Mouse (Mus musculus) forebrain, embryonic 15.5 days (tissue): ENCODE data around the gene Fastk. TPM values are rescaled to one million over a fixed set of nuclear protein-coding genes. Genes with fewer than 3 reads are reported as not detected.

Source experiments
- ATAC-seq: fragments of 200-750 bp; cut with Nextera tagmentation; replicated peaks from 2 replicates; pipeline ENCODE4 v1.8.0; 2017; ENCODE audit warnings: mild to moderate bottlenecking, moderate TSS enrichment, moderate library complexity
- H3K27ac ChIP-seq: fragments of 300-500 bp; sonication (generic); replicated peaks from 2 replicates; pipeline ENCODE4 v1.5.1; 2015; ENCODE audit warnings: mild to moderate bottlenecking, inconsistent platforms
- H3K27me3 ChIP-seq: fragments of 300-500 bp; sonication (generic); 2 replicates; pipeline ENCODE4 v1.6.1; 2015; ENCODE audit warnings: inconsistent platforms
- H3K36me3 ChIP-seq: fragments of 300-500 bp; sonication (generic); 2 replicates; pipeline ENCODE4 v1.6.1; 2015; ENCODE audit warnings: mild to moderate bottlenecking, inconsistent platforms
- H3K4me1 ChIP-seq: fragments of 300-500 bp; sonication (generic); 2 replicates; pipeline ENCODE4 v1.6.1; 2015; ENCODE audit warnings: inconsistent platforms
- H3K4me2 ChIP-seq: fragments of 300-500 bp; sonication (generic); replicated peaks from 2 replicates; pipeline ENCODE4 v1.6.1; 2015; ENCODE audit warnings: mild to moderate bottlenecking, inconsistent platforms
- H3K4me3 ChIP-seq: fragments of 300-500 bp; sonication (generic); 2 replicates; pipeline ENCODE4 v1.5.1; 2015; ENCODE audit warnings: mild to moderate bottlenecking, inconsistent platforms
- H3K9ac ChIP-seq: fragments of 300-500 bp; sonication (generic); replicated peaks from 2 replicates; pipeline ENCODE4 v1.6.1; 2015; ENCODE audit warnings: mild to moderate bottlenecking, inconsistent platforms
- H3K9me3 ChIP-seq: fragments of 300-500 bp; sonication (generic); 2 replicates; pipeline ENCODE4 v1.6.1; 2016; ENCODE audit warnings: inconsistent platforms
- WGBS: fragments of 180-500 bp; shearing (Covaris S2); methylation state at CpG from one replicate; pipeline ENCODE4 v1.1.7; 2015; ENCODE audit warnings: mixed read lengths; 5-methylcytosine and 5-hydroxymethylcytosine counted together
- polyA plus RNA-seq: library from polyadenylated mRNA; unstranded; fragments of >200 nt; fragmentation: Nextera tagmentation; extraction: Ambion mirVana; gene quantifications from 2 replicates; pipeline ENCODE4 v1.2.1, GENCODE M21; 2015

Fastk gene
- polyA plus RNA-seq, 1 experiment from 2014 or later: 90.6 TPM

DNA sequence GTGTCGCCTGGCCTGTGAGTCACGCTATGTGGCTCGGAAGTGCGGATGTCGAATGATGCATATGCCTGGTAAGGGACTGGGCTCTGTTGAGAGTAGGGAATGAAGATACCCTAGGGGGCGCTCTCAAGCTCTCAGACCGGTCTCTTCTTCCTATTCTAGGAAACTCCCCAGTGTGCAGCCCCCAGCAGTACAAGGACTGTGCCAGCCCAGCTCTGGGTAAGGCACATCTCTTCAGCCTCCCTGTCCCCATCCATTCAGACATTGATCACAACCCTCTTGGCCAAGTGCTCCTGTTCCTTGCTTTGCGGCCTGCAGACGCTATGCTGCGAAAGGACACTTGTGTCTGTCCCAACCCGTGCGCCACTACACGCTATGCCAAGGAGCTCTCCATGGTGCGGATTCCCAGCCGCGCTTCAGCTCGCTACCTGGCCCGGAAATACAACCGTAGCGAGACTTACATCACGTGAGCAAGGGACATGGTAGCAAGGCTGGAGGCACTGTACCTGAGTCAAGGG is 28.8 kb downstream of the Fastk start:
- peak; percentile 71 for ATAC-seq
- Histone ChIP-seq H3K4me2 (peak overlapping the region; percentile 14; the same call in 1 of the 2 replicates), H3K27me3 (no peaks in the 10 kb centered on the region), H3K9ac (0 out of 2 replicates have a peak overlapping the region, but pooled peaks have one; percentile 13), H3K27ac (no peak overlapping the region), H3K4me1 (peaks cover 10% of the 10 kb centered on the region; the same call in 1 of the 2 replicates), H3K4me3 (no peak overlapping the region), H3K9me3 (no peaks in the 10 kb centered on the region), H3K36me3 (peaks cover 23% of the 10 kb centered on the region)
- WGBS: 4% methylated on average over 21 of the region's 21 CpGs

DNA sequence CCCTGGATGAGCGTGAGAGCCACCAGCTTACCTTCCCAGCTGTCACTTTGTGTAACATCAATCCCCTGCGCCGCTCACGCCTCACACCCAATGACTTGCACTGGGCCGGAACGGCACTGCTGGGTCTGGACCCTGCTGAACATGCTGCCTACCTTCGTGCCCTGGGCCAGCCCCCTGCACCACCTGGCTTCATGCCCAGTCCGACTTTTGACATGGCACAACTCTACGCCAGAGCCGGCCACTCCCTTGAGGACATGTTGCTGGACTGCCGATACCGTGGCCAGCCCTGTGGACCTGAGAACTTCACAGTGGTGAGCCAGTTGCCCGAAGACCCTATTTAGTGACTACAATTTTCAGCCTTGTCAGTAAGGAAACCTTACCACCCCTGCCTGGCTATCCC is 31.1 kb downstream of the Fastk start:
- Histone ChIP-seq H3K36me3 (peaks cover 3% of the 10 kb centered on the region; the same call in 1 of the 2 replicates), H3K27me3 (no peaks in the 10 kb centered on the region), H3K4me3 (no peak overlapping the region), H3K4me1 (peaks cover 10% of the 10 kb centered on the region; the same call in 1 of the 2 replicates), H3K27ac (no peak overlapping the region), H3K4me2 (no peak overlapping the region), H3K9ac (no peak overlapping the region), H3K9me3 (no peaks in the 10 kb centered on the region)
- no peak for ATAC-seq
- 85% methylated on average over 13 of the region's 13 CpGs for WGBS

DNA sequence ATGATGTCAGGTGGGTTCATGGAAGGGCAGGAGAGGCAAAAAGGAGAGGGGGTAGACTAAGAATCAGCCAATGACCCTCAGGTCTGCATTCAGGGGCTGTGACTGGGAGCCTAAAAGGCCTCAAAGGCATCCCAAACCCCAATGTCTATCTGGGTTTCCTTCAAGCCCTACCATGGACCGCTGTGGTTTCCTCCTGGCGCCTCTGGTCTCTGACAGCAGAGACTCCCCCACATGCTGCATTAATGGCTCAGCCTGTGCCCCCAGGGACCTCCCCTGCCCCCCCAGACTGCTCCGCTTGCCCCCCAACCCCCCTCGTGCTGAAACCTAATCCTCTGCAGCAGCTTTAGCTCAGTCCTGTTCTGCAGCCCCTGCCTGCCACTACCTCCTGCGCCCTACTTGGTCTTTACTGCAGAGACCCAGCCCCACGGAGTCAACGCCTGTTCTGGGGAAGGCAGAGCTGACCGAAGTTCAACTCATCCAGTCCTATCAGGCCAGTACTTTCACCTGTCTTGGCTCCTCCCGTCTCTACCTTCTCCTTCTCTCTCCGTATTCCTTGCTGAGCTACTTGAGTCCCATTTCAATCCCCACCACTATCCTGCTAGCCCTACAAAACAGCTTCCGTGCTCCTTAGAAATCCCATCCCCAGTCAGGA is 31.9 kb downstream of the Fastk start, which contains the start of gene Asic3:
Asic3 (plus strand) TSS at position 351 of the 652 bp plus-strand sequence.
- no peaks in the 10 kb centered on the region for H3K27me3 ChIP-seq
- ATAC-seq: no peak
- H3K4me1 ChIP-seq: peaks cover 10% of the 10 kb centered on the region; the same call in 1 of the 2 replicates
- no peak within 1 kb of the TSS for H3K4me2 ChIP-seq
- H3K9ac ChIP-seq: no peak within 1 kb of the TSS
- H3K36me3 ChIP-seq: no peaks in the 10 kb centered on the region
- no peak within 1 kb of the TSS for H3K4me3 ChIP-seq
- no peak within 1 kb of the TSS for H3K27ac ChIP-seq
- no peaks in the 10 kb centered on the region for H3K9me3 ChIP-seq
- WGBS: 51% methylated on average over 11 of the region's 11 CpGs

DNA sequence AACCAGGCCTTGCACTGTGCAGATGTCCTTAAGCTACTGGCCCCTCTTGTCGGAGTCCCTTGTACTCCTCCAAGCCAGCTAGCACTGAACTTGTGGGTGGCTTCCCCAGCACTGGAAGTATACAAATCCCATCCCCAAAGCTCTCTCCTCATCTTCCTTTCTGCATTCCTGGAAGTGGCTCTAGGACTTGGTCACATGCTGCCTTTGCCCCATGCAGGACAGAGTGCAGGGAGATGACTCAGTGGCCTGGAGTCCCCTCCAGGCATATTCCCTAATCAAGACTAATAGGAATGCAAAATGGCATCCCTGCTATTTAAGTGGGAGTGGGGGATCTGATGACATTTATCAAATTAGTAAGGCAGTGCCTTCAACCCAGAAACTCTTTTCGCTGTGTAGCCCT is 33.0 kb downstream of the Fastk start:
- WGBS: 93% methylated on average over 2 of the region's 2 CpGs
- H3K27ac ChIP-seq: no peak overlapping the region
- H3K4me3 ChIP-seq: no peak overlapping the region
- peaks cover 8% of the 10 kb centered on the region; the same call in 1 of the 2 replicates for H3K36me3 ChIP-seq
- no peak for ATAC-seq
- H3K4me2 ChIP-seq: no peak overlapping the region
- peaks cover 10% of the 10 kb centered on the region; the same call in 1 of the 2 replicates for H3K4me1 ChIP-seq
- H3K9ac ChIP-seq: no peak overlapping the region
- H3K9me3 ChIP-seq: no peaks in the 10 kb centered on the region
- no peaks in the 10 kb centered on the region for H3K27me3 ChIP-seq

DNA sequence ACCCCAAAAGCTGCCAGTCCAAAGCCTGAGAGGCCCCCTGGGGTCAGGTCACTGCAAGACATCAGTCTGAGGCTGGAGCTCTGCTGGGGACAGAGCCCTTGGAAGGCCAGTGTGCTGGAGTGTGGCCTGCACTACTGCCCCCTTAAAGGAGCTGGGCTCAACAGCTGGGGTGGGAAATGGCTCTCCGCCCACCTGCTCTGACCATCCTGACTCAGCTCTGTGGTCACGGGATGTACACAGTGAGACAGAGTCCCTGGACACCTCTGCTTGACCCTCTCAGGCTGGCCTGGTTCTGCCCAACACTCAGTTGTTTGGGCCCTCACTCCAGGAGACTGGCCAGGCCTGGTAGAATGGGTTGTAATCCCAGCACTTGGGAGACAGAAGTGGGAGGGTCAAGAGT is 35.6 kb downstream of the Fastk start:
- no peak overlapping the region for H3K4me2 ChIP-seq
- H3K4me1 ChIP-seq: no peaks in the 10 kb centered on the region

GRCm38 (mm10) chr5:24408651-24409050 is 36.4 kb downstream of the Fastk start:
- H3K4me3 ChIP-seq: no peak overlapping the region
- H3K4me2 ChIP-seq: no peak overlapping the region
- no peaks in the 10 kb centered on the region for H3K27me3 ChIP-seq
- 93% methylated on average over 13 of the region's 13 CpGs for WGBS
- no peak overlapping the region for H3K27ac ChIP-seq
- H3K9ac ChIP-seq: no peak overlapping the region
- H3K36me3 ChIP-seq: peaks cover 8% of the 10 kb centered on the region
- no peaks in the 10 kb centered on the region for H3K4me1 ChIP-seq
- no peaks in the 10 kb centered on the region for H3K9me3 ChIP-seq
- ATAC-seq: no peak

More for the DNA sequence above, 35.6 kb downstream of the Fastk start:
- Histone ChIP-seq H3K36me3 (peaks cover 8% of the 10 kb centered on the region), H3K9me3 (no peaks in the 10 kb centered on the region), H3K4me3 (no peak overlapping the region), H3K27me3 (no peaks in the 10 kb centered on the region), H3K27ac (no peak overlapping the region), H3K9ac (no peak overlapping the region)
- ATAC-seq: no peak
- 79% methylated on average over 2 of the region's 2 CpGs for WGBS

GRCm38 (mm10) chr5:24405389-24405876 is 39.7 kb downstream of the Fastk start:
- H3K4me1 ChIP-seq: no peaks in the 10 kb centered on the region
- 76% methylated on average over 3 of the region's 3 CpGs for WGBS
- H3K4me2 ChIP-seq: no peak overlapping the region
- ATAC-seq: no peak
- no peak overlapping the region for H3K27ac ChIP-seq
- no peaks in the 10 kb centered on the region for H3K27me3 ChIP-seq
- H3K9me3 ChIP-seq: no peaks in the 10 kb centered on the region
- H3K36me3 ChIP-seq: peaks cover 14% of the 10 kb centered on the region
- H3K9ac ChIP-seq: no peak overlapping the region
- H3K4me3 ChIP-seq: no peak overlapping the region

GRCm38 (mm10) chr5:24404594-24405360 is 40.3 kb downstream of the Fastk start:
- Histone ChIP-seq H3K27me3 (no peaks in the 10 kb centered on the region), H3K4me1 (no peaks in the 10 kb centered on the region), H3K9me3 (no peaks in the 10 kb centered on the region), H3K4me3 (no peak overlapping the region), H3K27ac (no peak overlapping the region), H3K4me2 (no peak overlapping the region), H3K36me3 (peaks cover 14% of the 10 kb centered on the region), H3K9ac (no peak overlapping the region)
- no peak for ATAC-seq
- 83% methylated on average over 6 of the region's 6 CpGs for WGBS

DNA sequence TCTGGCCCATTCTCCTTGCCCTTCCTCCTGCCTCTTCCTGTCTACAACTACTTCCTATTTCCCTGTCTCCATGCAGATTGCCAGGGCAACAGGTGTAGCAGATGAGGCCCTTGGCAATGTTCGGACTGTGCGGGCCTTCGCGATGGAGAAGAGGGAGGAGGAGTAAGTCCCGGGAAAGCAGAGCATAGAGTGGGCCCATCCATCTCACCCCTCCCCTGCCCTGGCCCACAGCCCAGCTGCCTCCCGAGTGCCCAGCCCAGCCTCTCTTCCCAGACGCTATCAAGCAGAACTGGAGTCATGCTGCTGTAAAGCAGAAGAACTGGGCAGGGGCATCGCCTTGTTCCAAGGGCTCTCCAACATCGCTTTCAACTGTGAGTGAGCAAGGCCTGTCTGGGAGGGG is 43.1 kb downstream of the Fastk start:
- WGBS: 61% methylated on average over 9 of the region's 9 CpGs
- Histone ChIP-seq H3K9me3 (no peaks in the 10 kb centered on the region), H3K4me2 (no peak overlapping the region), H3K27ac (no peak overlapping the region), H3K4me1 (no peaks in the 10 kb centered on the region), H3K9ac (no peak overlapping the region), H3K4me3 (no peak overlapping the region), H3K36me3 (peaks cover 6% of the 10 kb centered on the region), H3K27me3 (no peaks in the 10 kb centered on the region)
- ATAC-seq: no peak

- Histone ChIP-seq H3K4me3 (no peak overlapping the region), H3K9me3 (no peaks in the 10 kb centered on the region), H3K4me1 (no peaks in the 10 kb centered on the region), H3K27me3 (no peaks in the 10 kb centered on the region), H3K27ac (no peak overlapping the region), H3K9ac (no peak overlapping the region), H3K36me3 (peaks cover 6% of the 10 kb centered on the region), H3K4me2 (no peak overlapping the region)
- WGBS: 91% methylated on average over 5 of the region's 5 CpGs
- ATAC-seq: no peak
Observed at GRCm38 (mm10) chr5:24400911-24401605, 44.0 kb downstream of the Fastk start.

GRCm38 (mm10) chr5:24400362-24400761 is 44.7 kb downstream of the Fastk start:
- peaks cover 6% of the 10 kb centered on the region; the same call in 1 of the 2 replicates for H3K36me3 ChIP-seq
- no peak overlapping the region for H3K4me2 ChIP-seq
- H3K27ac ChIP-seq: no peak overlapping the region
- no peaks in the 10 kb centered on the region for H3K27me3 ChIP-seq
- no peak overlapping the region for H3K9ac ChIP-seq
- no peaks in the 10 kb centered on the region for H3K9me3 ChIP-seq
- WGBS: 91% methylated on average over 11 of the region's 11 CpGs
- H3K4me3 ChIP-seq: no peak overlapping the region
- peaks cover under 1% of the 10 kb centered on the region; the same call in 1 of the 2 replicates for H3K4me1 ChIP-seq
- no peak for ATAC-seq
